Mouse (Mus musculus): Measurements from ENCODE around the gene Bcor. TPM values are rescaled to one million over a fixed set of nuclear protein-coding genes. Genes with fewer than 3 reads are reported as not detected.

Gene Bcor
- total RNA-seq, 2 experiments from 2014 or later, result 14.7 to 20.1 TPM

DNA sequence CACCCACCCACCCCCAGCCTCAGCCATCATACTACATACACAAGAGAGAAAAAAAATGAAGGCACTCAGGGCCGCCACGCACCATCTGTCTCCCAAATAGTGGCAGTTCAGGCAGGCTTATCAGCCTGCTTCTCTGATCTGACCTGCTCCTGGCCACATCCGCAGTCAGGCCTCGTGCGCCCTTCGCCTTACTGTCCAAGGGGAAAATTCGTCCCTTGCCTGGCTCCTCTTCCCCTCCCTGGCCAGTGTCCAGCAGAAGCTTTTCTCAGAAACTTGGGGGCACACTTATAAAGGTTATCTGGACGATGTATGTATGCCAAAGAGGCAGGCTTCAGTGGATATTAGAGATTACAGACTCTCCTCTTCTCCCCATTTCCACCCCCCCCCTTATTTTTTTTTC, 163.7 kb downstream of the Bcor start:
- intact Hi-C loops (cut with DNase I; ENCODE audit: low total_unique reads), result no loop called here
- DNase-seq, result no peak

DNA sequence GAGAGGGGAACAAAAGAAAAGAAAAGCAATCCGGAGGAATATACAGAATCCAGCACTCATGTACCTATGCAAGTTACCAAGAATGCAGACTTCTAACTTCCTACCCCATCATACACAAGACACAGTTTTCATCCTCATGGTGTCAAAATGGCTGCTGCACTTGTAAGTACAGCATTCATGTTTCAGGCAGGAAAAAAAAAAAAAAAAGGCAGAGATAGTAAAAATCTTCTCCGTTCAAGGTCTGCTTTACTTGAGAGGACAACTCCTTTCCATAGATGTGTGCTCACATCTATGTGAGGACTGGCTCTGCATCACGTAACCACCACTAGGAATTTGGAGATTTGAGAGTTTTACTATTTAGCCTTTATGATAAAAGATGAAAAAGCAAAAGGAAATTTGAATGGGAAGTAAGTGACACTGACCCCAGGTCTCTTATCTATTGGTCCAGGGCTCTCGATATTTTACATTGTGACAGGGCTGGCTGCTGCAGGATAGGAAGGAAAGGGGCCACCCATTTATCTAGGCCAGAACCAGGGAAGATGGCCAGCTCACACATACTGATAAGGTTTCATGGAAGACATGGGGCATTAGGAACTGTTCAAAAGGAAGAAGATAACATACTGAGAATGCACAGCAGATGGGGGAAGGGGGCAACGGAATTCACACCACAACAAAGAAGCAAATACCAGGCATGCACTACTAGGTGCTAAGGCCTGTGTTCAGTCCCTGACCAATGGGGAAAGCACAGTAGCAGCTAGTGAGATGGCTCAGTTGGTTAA, 166.3 kb downstream of the Bcor start:
- intact Hi-C loops (cut with DNase I; ENCODE audit: low total_unique reads), result no loop called here
- DNase-seq, result no peak

DNA sequence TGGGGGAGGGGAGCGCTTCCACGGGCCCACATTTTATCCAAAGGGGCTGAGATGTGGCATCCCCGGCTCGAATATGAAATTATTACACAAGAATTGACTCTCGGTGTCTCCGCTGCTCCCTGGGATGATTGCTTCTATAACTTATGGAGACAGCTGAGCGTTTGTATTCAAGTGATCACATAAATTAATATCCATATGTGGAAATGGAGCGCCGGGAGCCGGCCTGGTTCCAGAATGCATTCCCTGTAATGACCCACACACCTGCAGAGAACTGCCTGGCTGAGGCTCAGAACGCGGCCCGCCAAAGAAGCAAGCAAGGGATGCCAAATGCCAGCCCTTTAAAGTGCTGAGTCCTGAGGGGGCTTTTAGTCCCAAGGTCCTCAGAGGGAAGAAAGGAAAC, 170.7 kb downstream of the Bcor start:
- intact Hi-C loops (cut with DNase I; ENCODE audit: low total_unique reads), result no loop called here
- no peak for DNase-seq

DNA sequence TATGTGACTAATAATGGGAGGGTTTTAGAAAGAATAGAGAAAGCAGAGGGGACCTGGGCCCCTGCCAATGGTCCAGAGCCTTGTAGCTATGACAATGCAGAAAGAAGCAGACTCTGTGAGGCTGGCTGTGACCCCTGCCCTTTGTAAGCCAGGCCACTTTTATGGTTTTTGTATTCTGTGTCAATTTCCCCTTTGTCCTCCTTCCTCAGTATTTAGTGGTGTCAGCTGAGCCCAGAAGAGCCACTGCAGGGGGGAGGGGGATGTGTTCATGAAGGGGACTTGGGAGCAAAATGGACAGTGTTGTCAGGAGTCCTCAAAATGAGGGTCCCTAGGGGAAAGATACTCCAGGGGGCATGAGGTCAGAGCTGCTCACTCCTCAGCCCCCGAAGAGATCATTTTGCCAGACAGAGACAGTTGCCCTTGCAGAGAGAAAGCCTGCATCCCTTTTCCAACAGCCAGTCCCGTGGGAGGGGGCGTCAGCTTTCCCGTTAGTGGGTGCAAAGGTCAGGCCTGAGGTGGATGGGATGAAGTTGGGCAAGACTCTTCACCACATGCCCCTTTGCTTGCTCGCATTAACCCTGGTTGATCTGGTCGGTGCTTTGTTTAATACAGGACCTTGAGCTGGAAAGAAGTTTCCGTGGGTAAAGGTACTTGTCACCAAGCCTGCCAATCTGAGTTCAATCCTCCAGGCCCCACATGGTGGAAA, 171.8 kb downstream of the Bcor start:
- intact Hi-C loops (cut with DNase I; ENCODE audit: low total_unique reads), result no loop called here
- no peak for DNase-seq

DNA sequence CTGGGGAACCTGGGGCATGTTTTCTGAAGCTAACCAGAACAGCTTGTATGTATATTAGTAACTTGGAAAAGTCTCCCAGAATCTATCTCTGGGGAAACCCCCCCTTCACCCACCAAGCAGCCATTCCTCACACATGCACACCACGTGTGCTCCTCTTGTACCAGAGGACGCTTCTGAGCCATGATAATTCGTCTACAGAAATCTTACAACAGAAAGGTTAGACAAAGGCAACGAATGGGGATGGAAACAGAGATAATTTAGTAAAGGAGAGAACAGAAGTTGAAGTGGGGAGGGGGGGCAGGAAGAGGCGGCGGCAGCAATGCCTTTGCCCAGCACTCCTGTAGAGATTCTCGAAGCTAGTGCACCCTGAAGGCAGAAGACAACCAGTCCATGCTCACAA, 172.6 kb downstream of the Bcor start:
- DNase-seq, result no peak
- intact Hi-C loops (cut with DNase I; ENCODE audit: low total_unique reads), result no loop called here
